Mouse (Mus musculus): ENCODE results near the gene Orc1. TPM values are rescaled to one million over a fixed set of nuclear protein-coding genes. Genes with fewer than 3 reads are reported as not detected.

Orc1 gene
- polyA plus RNA-seq, 1 experiment: not detected

DNA sequence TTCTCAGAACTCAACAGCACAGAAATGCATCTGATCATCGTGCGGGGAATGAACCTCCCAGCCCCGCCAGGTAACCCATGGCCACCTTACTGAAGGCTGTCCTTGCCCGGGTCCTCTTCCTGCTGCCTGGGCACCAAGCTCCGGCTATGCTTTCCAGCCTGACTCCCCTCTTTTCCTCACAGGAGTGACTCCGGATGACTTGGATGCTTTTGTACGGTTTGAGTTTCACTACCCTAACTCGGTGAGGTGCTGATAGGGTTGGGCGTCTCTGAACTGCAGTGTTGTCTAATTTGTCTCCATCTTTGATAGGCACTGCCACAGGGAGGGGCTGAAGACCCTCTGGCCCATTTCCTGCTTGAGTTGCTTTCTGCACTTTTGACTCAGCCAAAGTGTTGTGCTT lies 50.9 kb downstream of the Orc1 start:
- TF ChIP-seq POLR2A (IDR thresholded peaks at IDR 0.05; ENCODE audit: insufficient read depth, low read depth, low read length) (no peak), CTCF (IDR thresholded peaks at IDR 0.05; ENCODE audit: insufficient read depth, low read depth, low read length) (no peak)
- 91% methylated on average over 9 of the region's 9 CpGs for WGBS
- no peak overlapping the region for H3K4me3 ChIP-seq (ENCODE audit: insufficient read depth, low read depth, low read length)
- no peak overlapping the region for H3K27ac ChIP-seq (ENCODE audit: insufficient read depth, low read depth, low read length)
- no peaks in the 10 kb centered on the region for H3K4me1 ChIP-seq (ENCODE audit: control insufficient read depth, insufficient read depth, low read length)

DNA sequence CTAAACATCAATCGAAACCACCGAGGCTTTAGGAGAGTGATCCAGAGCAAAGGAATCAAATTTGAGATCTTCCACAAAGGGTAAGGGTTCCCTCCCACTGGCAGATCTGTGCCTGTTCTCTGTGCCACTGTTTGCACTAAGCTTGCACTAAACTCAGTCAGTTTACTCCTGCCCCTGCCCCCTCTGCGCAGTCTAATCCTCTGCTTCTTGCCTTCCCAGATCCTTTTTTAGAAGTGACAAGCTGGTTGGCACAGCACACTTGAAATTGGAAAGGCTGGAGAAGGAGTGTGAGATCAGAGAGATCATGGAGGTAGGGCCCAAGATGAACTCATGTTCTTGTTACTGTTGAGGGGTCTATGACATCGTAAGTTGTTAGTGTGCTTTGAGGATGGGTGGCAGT lies 52.4 kb downstream of the Orc1 start:
- no peaks in the 10 kb centered on the region for H3K4me1 ChIP-seq (ENCODE audit: control insufficient read depth, insufficient read depth, low read length)
- H3K27ac ChIP-seq (ENCODE audit: insufficient read depth, low read depth, low read length): no peak overlapping the region
- 85% methylated on average over 4 of the region's 4 CpGs for WGBS
- H3K4me3 ChIP-seq (ENCODE audit: insufficient read depth, low read depth, low read length): no peak overlapping the region
- TF ChIP-seq POLR2A (IDR thresholded peaks at IDR 0.05; ENCODE audit: insufficient read depth, low read depth, low read length) (no peak), CTCF (IDR thresholded peaks at IDR 0.05; ENCODE audit: insufficient read depth, low read depth, low read length) (no peak)

DNA sequence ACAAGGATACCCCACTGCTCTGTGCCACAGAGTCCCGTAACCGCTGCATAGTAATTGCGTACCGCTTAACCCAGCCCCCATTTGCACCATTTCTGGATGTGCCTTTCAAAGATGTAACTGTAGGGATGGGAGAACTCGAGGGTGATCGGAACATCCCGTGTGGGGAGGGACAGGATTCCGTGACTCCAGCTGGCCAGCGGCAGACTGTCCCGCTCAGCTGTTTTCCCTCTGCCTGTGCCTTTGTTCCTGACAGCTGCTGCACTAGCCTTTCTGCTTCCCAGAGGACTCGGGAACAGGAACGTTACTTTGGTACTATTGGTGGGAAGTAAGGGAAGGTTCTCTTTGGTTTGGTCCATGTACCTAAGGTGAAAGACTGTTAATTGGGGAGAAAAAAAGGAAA lies 54.5 kb downstream of the Orc1 start:
- Histone ChIP-seq H3K4me3 (ENCODE audit: insufficient read depth, low read depth, low read length) (no peak overlapping the region), H3K27ac (ENCODE audit: insufficient read depth, low read depth, low read length) (no peak overlapping the region), H3K4me1 (ENCODE audit: control insufficient read depth, insufficient read depth, low read length) (no peaks in the 10 kb centered on the region)
- no peak for TF ChIP-seq CTCF (IDR thresholded peaks at IDR 0.05; ENCODE audit: insufficient read depth, low read depth, low read length)
- TF ChIP-seq POLR2A (IDR thresholded peaks at IDR 0.05; ENCODE audit: insufficient read depth, low read depth, low read length): no peak
- WGBS: 87% methylated on average over 12 of the region's 12 CpGs

DNA sequence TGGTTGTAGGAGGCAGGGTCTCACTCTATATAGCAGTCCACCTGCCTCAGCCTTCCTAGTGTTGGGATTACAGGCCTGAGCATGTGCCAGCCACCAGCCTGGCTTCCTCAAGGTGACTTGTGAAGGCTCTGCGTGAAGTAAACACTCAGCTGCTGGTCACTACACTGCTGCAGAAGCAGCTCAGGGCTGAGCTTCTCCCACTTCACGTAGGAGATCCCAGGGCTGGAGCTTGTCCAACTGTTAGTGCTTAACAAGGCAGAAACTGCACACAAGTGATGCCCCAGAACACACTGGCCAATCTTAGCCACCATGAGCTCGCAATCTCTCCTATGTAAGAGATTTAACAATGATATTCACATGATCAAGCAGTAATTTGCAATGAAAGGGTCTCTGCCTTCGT lies 55.5 kb downstream of the Orc1 start:
- 55% methylated on average over 4 of the region's 4 CpGs for WGBS
- Histone ChIP-seq H3K4me3 (ENCODE audit: insufficient read depth, low read depth, low read length) (no peak overlapping the region), H3K27ac (ENCODE audit: insufficient read depth, low read depth, low read length) (no peak overlapping the region), H3K4me1 (ENCODE audit: control insufficient read depth, insufficient read depth, low read length) (no peaks in the 10 kb centered on the region)
- TF ChIP-seq POLR2A (IDR thresholded peaks at IDR 0.05; ENCODE audit: insufficient read depth, low read depth, low read length) (no peak), CTCF (IDR thresholded peaks at IDR 0.05; ENCODE audit: insufficient read depth, low read depth, low read length) (no peak)

DNA sequence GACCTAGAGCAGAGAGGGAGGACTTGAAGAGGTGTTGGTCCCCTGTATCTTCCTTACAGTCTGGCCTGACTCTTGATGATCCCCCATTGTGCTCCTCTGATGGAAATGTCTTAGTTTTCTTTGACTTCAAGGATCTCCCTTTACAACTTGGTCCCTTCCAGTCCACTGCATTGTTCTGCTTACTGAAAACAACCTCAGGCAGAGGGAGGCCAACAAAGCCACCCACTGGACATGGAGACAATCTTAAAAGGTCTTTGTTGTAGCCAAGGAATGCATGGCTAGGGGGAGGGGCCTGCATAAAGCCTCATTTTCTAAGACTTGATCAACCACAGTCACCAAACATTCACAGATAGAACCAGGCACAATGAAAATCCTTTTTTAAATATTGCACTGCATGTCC lies 55.9 kb downstream of the Orc1 start:
- no peak overlapping the region for H3K27ac ChIP-seq (ENCODE audit: insufficient read depth, low read depth, low read length)
- H3K4me1 ChIP-seq (ENCODE audit: control insufficient read depth, insufficient read depth, low read length): no peaks in the 10 kb centered on the region
- H3K4me3 ChIP-seq (ENCODE audit: insufficient read depth, low read depth, low read length): no peak overlapping the region
- no peak for TF ChIP-seq CTCF (IDR thresholded peaks at IDR 0.05; ENCODE audit: insufficient read depth, low read depth, low read length)
- TF ChIP-seq POLR2A (IDR thresholded peaks at IDR 0.05; ENCODE audit: insufficient read depth, low read depth, low read length): no peak

DNA sequence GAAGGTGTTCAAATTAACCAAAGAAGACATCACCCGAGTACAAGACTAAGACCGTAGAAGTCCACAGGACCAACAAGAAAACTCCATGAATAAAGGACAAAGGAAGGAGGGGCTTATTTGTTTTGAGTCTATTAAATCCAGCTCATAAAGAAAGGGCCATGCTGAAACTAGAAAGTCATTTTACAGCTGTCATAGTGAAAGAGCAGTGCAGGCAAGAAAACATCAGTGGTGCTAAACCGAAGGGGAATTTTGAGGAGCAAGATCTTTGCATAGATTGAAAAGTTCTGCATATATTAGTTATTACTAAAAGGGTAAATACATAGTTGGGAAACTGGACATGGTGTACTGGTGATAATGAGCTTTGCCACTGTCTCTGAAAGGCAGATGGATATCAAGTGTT lies 58.5 kb downstream of the Orc1 start:
- Histone ChIP-seq H3K4me1 (ENCODE audit: control insufficient read depth, insufficient read depth, low read length) (no peaks in the 10 kb centered on the region), H3K27ac (ENCODE audit: insufficient read depth, low read depth, low read length) (no peak overlapping the region), H3K4me3 (ENCODE audit: insufficient read depth, low read depth, low read length) (no peak overlapping the region)
- 83% methylated on average over 3 of the region's 3 CpGs for WGBS
- TF ChIP-seq CTCF (IDR thresholded peaks at IDR 0.05; ENCODE audit: insufficient read depth, low read depth, low read length): no peak
- no peak for TF ChIP-seq POLR2A (IDR thresholded peaks at IDR 0.05; ENCODE audit: insufficient read depth, low read depth, low read length)

DNA sequence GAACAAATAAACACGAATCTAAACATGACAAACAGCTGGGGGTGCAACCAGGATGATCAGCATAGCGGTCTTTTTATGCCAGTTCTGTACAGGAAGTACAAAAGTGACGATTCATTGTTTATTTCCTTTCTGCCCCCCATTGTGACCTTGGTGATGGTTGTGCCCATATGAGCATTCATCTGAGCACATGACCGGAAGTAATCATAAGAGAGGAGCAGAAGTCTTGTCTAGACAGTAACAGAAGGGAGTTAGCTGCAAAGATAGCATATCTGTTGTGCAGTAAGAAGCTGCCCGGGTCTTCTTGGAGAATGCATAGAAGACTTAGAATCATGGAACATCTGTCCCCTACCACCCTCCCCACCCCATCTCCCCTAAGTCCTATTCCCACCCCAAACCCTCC lies 59.5 kb downstream of the Orc1 start:
- WGBS: 80% methylated on average over 5 of the region's 5 CpGs
- H3K4me3 ChIP-seq (ENCODE audit: insufficient read depth, low read depth, low read length): no peak overlapping the region
- no peaks in the 10 kb centered on the region for H3K4me1 ChIP-seq (ENCODE audit: control insufficient read depth, insufficient read depth, low read length)
- TF ChIP-seq CTCF (IDR thresholded peaks at IDR 0.05; ENCODE audit: insufficient read depth, low read depth, low read length) (no peak), POLR2A (IDR thresholded peaks at IDR 0.05; ENCODE audit: insufficient read depth, low read depth, low read length) (no peak)
- no peak overlapping the region for H3K27ac ChIP-seq (ENCODE audit: insufficient read depth, low read depth, low read length)

DNA sequence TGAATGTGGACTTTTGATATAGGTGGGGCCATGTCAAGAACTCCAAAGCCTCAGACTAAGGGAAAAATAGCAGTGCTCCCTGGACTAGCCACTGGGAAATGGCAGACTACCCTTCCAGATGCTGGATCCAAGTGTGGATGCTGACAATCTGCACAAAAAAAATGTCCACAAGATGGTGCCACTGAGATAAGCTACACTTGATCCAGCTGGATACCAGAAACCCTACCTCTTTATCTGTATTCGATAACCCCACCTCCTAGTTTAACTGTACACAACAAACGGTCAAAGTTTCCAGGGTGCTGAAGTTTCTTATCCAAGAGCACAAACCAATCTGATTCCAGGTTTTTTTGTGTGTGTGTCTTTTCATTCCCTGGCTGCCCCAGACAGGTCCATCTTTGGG lies 85.2 kb downstream of the Orc1 start:
- WGBS: 46% methylated on average over 2 of the region's 2 CpGs
- H3K27ac ChIP-seq (ENCODE audit: insufficient read depth, low read depth, low read length): no peak overlapping the region
- H3K4me3 ChIP-seq (ENCODE audit: insufficient read depth, low read depth, low read length): no peak overlapping the region
- no peaks in the 10 kb centered on the region for H3K4me1 ChIP-seq (ENCODE audit: control insufficient read depth, insufficient read depth, low read length)
- TF ChIP-seq CTCF (IDR thresholded peaks at IDR 0.05; ENCODE audit: insufficient read depth, low read depth, low read length): no peak

Other genes starting within 250 kb of the Orc1 start
- not detected in 2 replicates for gene Shisal2a, start 196.1 kb upstream of the Orc1 start, polyA plus RNA-seq (2012; ENCODE audit: insufficient read depth, insufficient read length, low replicate concordance, missing spikeins)
- gene Gpx7, start 172.5 kb upstream of the Orc1 start, polyA plus RNA-seq (2012; ENCODE audit: insufficient read depth, insufficient read length, low replicate concordance, missing spikeins): not detected in 2 replicates
- gene Tut4, start 120.0 kb upstream of the Orc1 start, polyA plus RNA-seq (2012; ENCODE audit: insufficient read depth, insufficient read length, low replicate concordance, missing spikeins): not detected in 2 replicates
- not detected in 2 replicates for gene Prpf38a, start 87 bp upstream of the Orc1 start, polyA plus RNA-seq (2012; ENCODE audit: insufficient read depth, insufficient read length, low replicate concordance, missing spikeins)
- not detected in 2 replicates for gene Cc2d1b, start 40.5 kb downstream of the Orc1 start, polyA plus RNA-seq (2012; ENCODE audit: insufficient read depth, insufficient read length, low replicate concordance, missing spikeins)
- gene 3110021N24Rik, start 140.2 kb downstream of the Orc1 start, polyA plus RNA-seq (2012; ENCODE audit: insufficient read depth, insufficient read length, low replicate concordance, missing spikeins): not detected in 2 replicates
- gene Zfyve9, start 201.4 kb downstream of the Orc1 start, polyA plus RNA-seq (2012; ENCODE audit: insufficient read depth, insufficient read length, low replicate concordance, missing spikeins): 65.1 TPM in 1 of 2 replicates, not detected in the other